Mouse (Mus musculus): ENCODE data around the gene Ccdc137.
A peak's percentile ranks its signal among the peaks of the same experiment; 100 is the strongest.

Ccdc137 gene

GRCm38 (mm10) chr11:120463536-120463935 is 5.6 kb downstream of the Ccdc137 start:
- DNase-seq: no peak

- no peak for DNase-seq
Measured at GRCm38 (mm10) chr11:120464365-120464764, 6.5 kb downstream of the Ccdc137 start.

GRCm38 (mm10) chr11:120465521-120465920 is 7.6 kb downstream of the Ccdc137 start:
- DNase-seq: no peak

GRCm38 (mm10) chr11:120467051-120467735 is 9.3 kb downstream of the Ccdc137 start, which contains the start of gene Arl16:
Gene Arl16, minus strand, starts transcription at chr11:120467607.
- DNase-seq: peak; percentile 96

- DNase-seq: no peak
Measured at GRCm38 (mm10) chr11:120467736-120468092, 9.8 kb downstream of the Ccdc137 start.

GRCm38 (mm10) chr11:120472052-120472451 is 14.1 kb downstream of the Ccdc137 start:
- DNase-seq: peak; percentile 78 to 83

- no peak for DNase-seq
Measured at GRCm38 (mm10) chr11:120483448-120483934, 25.6 kb downstream of the Ccdc137 start.

- peak; percentile 91 to 94 for DNase-seq
Measured at GRCm38 (mm10) chr11:120484265-120484981, 26.5 kb downstream of the Ccdc137 start, which contains the start of gene Mrpl12. Gene Mrpl12, plus strand, starts transcription at chr11:120484613.

GRCm38 (mm10) chr11:120485251-120485650 is 27.3 kb downstream of the Ccdc137 start:
- DNase-seq: peak; percentile 73 to 80

GRCm38 (mm10) chr11:120488516-120488915 is 30.6 kb downstream of the Ccdc137 start:
- DNase-seq: no peak

GRCm38 (mm10) chr11:120489054-120489761 is 31.3 kb downstream of the Ccdc137 start:
- peak; percentile 84 to 93 for DNase-seq

GRCm38 (mm10) chr11:120490291-120491046 is 32.6 kb downstream of the Ccdc137 start:
- DNase-seq: no peak

- peak; percentile 94 to 97 for DNase-seq
Measured at GRCm38 (mm10) chr11:120491317-120492023, 33.6 kb downstream of the Ccdc137 start, which contains the start of gene Slc25a10. Gene Slc25a10, plus strand, starts transcription at chr11:120491840.

GRCm38 (mm10) chr11:120492024-120492877 is 34.3 kb downstream of the Ccdc137 start:
- DNase-seq: peak; percentile 73 to 74

GRCm38 (mm10) chr11:120492878-120493203 is 34.9 kb downstream of the Ccdc137 start:
- DNase-seq: no peak

GRCm38 (mm10) chr11:120493351-120493750 is 35.4 kb downstream of the Ccdc137 start:
- peak; percentile 65 to 67 for DNase-seq

GRCm38 (mm10) chr11:120493911-120494310 is 36.0 kb downstream of the Ccdc137 start:
- no peak for DNase-seq

GRCm38 (mm10) chr11:120497436-120497835 is 39.5 kb downstream of the Ccdc137 start:
- DNase-seq: peak in 1 of 2 experiments; percentile 60

- DNase-seq: no peak
Measured at GRCm38 (mm10) chr11:120498226-120498625, 40.3 kb downstream of the Ccdc137 start.

- DNase-seq: no peak
Measured at GRCm38 (mm10) chr11:120498891-120499290, 41.0 kb downstream of the Ccdc137 start.

GRCm38 (mm10) chr11:120499894-120500293 is 42.0 kb downstream of the Ccdc137 start:
- peak in 1 of 2 experiments; percentile 51 for DNase-seq
